Mouse (Mus musculus) intestine, embryonic 15.5 days (tissue): ENCODE results near the gene Nrxn3. TPM values are rescaled to one million over a fixed set of nuclear protein-coding genes. Genes with fewer than 3 reads are reported as not detected.

Experiments
- ATAC-seq: fragments of 200-750 bp; cut with Nextera tagmentation; 2 replicates; pipeline ENCODE4 v1.8.0; 2017; ENCODE audit warnings: moderate TSS enrichment, moderate library complexity
- H3K27ac ChIP-seq: fragments of 300-500 bp; sonication (generic); 2 replicates; pipeline ENCODE4 v1.5.1; 2015; ENCODE audit warnings: mild to moderate bottlenecking, inconsistent platforms
- H3K27me3 ChIP-seq: fragments of 300-500 bp; sonication (generic); replicated peaks from 2 replicates; pipeline ENCODE4 v1.6.1; 2015; ENCODE audit warnings: inconsistent platforms
- H3K36me3 ChIP-seq: fragments of 300-500 bp; sonication (generic); 2 replicates; pipeline ENCODE4 v1.6.1; 2015; ENCODE audit warnings: inconsistent platforms
- H3K4me1 ChIP-seq: fragments of 300-500 bp; sonication (generic); replicated peaks from 2 replicates; pipeline ENCODE4 v1.6.1; 2015; ENCODE audit warnings: inconsistent platforms
- H3K4me2 ChIP-seq: fragments of 300-500 bp; sonication (generic); replicated peaks from 2 replicates; pipeline ENCODE4 v1.6.1; 2015; ENCODE audit warnings: mild to moderate bottlenecking, inconsistent platforms
- H3K4me3 ChIP-seq: fragments of 300-500 bp; sonication (generic); replicated peaks from 2 replicates; pipeline ENCODE4 v1.5.1; 2015; ENCODE audit warnings: inconsistent platforms
- H3K9ac ChIP-seq: fragments of 300-500 bp; sonication (generic); 2 replicates; pipeline ENCODE4 v1.6.1; 2015; ENCODE audit warnings: inconsistent platforms
- H3K9me3 ChIP-seq: fragments of 300-500 bp; sonication (generic); 2 replicates; pipeline ENCODE4 v1.6.1; 2016; ENCODE audit warnings: inconsistent platforms
- WGBS: fragments of 180-500 bp; shearing (Covaris S2); methylation state at CpG from one replicate; pipeline ENCODE4 v1.1.7; 2015; 5-methylcytosine and 5-hydroxymethylcytosine counted together
- polyA plus RNA-seq: library from polyadenylated mRNA; unstranded; fragments of >200 nt; fragmentation: Nextera tagmentation; extraction: Ambion mirVana; gene quantifications from 2 replicates; pipeline ENCODE4 v1.2.1, GENCODE M21; 2015

Gene Nrxn3
- polyA plus RNA-seq, 1 experiment from 2014 or later, result 3.0 TPM

DNA sequence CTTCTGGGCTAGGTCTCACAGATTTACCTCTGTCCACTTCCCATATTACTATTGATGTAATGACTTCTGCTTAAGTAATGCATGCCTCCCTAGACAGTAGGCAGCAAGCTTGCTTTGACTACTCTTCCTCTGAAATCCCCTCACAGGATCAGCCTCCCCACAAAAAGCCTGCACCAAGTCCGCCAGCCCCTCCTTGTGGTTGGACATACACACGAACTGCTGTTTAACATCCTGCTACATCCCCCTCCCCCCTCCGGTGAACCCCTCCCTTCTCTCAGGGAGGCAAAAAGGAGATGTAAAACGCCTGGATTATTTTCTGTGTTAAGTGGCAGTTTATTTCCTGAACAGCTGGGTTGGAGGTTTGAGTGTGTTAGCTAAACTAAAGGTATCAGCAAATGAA is 749.2 kb downstream of the Nrxn3 start:
- no peak overlapping the region for H3K27ac ChIP-seq
- no peak overlapping the region for H3K9ac ChIP-seq
- H3K27me3 ChIP-seq, result no peaks in the 10 kb centered on the region
- no peak overlapping the region for H3K4me3 ChIP-seq
- H3K4me2 ChIP-seq, result no peak overlapping the region
- WGBS, result 39% methylated on average over 4 of the region's 4 CpGs
- no peaks in the 10 kb centered on the region for H3K36me3 ChIP-seq
- no peaks in the 10 kb centered on the region for H3K4me1 ChIP-seq
- H3K9me3 ChIP-seq, result no peaks in the 10 kb centered on the region
- no peak for ATAC-seq

- no peak overlapping the region for H3K27ac ChIP-seq
- no peaks in the 10 kb centered on the region for H3K27me3 ChIP-seq
- H3K4me2 ChIP-seq, result no peak overlapping the region
- H3K4me3 ChIP-seq, result no peak overlapping the region
- no peaks in the 10 kb centered on the region for H3K36me3 ChIP-seq
- H3K4me1 ChIP-seq, result no peaks in the 10 kb centered on the region
- 20% methylated on average over 4 of the region's 4 CpGs for WGBS
- ATAC-seq, result no peak
- H3K9ac ChIP-seq, result no peak overlapping the region
- no peaks in the 10 kb centered on the region for H3K9me3 ChIP-seq
Observed at GRCm38 (mm10) chr12:89479096-89479495, 756.4 kb downstream of the Nrxn3 start.

GRCm38 (mm10) chr12:89482223-89482622 is 759.5 kb downstream of the Nrxn3 start:
- Histone ChIP-seq H3K4me2 (no peak overlapping the region), H3K27me3 (no peaks in the 10 kb centered on the region), H3K4me1 (no peaks in the 10 kb centered on the region), H3K9ac (no peak overlapping the region), H3K36me3 (no peaks in the 10 kb centered on the region), H3K9me3 (no peaks in the 10 kb centered on the region), H3K4me3 (no peak overlapping the region), H3K27ac (no peak overlapping the region)
- no peak for ATAC-seq
- 41% methylated on average over 5 of the region's 5 CpGs for WGBS

DNA sequence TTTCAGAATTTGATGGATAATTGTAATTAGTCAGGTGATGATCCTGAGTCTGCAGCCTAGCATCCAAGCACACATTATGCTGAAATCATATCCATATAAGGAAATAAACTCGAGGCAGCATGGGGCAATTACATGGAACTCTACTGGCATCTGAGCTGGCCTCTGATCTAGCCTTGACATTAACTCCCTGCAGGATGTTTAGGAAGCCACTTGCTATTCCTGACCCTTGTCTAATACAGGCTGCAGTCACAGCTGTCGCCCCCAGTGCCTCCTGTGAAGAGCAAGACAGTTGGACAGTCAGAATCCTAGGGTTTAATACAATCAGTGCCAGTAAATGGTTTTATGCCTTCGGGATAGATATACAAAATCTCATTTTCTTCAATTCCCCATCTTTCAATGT is 781.4 kb downstream of the Nrxn3 start:
- Histone ChIP-seq H3K4me1 (no peaks in the 10 kb centered on the region), H3K27me3 (no peaks in the 10 kb centered on the region), H3K27ac (no peak overlapping the region), H3K36me3 (no peaks in the 10 kb centered on the region), H3K4me2 (no peak overlapping the region), H3K9me3 (no peaks in the 10 kb centered on the region), H3K9ac (no peak overlapping the region), H3K4me3 (no peak overlapping the region)
- WGBS, result 62% methylated on average over 3 of the region's 3 CpGs
- no peak for ATAC-seq

DNA sequence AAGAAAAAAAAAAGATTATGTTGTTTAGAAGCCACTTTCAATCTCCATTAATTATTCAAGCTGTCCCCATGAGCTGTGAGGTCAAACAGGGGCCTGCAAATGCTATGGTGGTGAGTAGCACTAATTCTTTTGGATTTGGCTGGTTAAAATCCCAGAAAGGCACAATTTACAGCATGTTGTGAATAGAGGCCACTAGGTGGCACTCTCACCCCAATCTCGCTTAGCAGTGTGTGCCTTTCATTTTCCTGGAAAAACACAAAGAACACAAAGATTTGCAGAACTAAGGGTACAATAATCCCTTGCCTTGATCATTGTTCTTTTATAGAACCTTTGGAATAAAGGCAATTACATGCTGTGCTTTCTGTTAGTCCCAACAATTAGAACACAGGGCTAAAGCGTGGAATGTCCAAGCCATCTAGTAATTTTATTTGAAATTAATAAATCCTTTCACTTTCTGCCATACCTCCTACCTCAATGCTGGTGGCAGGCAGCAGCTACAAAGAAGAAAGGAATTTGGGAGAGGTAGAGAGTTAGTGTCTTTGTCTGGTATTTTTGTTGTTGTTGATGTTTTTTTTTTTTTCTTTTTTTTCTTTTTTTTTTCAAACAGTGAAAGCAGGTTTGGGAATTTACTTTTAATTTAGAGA is 782.6 kb downstream of the Nrxn3 start:
- no peaks in the 10 kb centered on the region for H3K27me3 ChIP-seq
- no peak overlapping the region for H3K9ac ChIP-seq
- no peak overlapping the region for H3K4me2 ChIP-seq
- no peaks in the 10 kb centered on the region for H3K9me3 ChIP-seq
- no peak overlapping the region for H3K4me3 ChIP-seq
- 44% methylated on average over 2 of the region's 2 CpGs for WGBS
- H3K4me1 ChIP-seq, result no peaks in the 10 kb centered on the region
- no peak for ATAC-seq
- H3K36me3 ChIP-seq, result no peaks in the 10 kb centered on the region
- H3K27ac ChIP-seq, result no peak overlapping the region

DNA sequence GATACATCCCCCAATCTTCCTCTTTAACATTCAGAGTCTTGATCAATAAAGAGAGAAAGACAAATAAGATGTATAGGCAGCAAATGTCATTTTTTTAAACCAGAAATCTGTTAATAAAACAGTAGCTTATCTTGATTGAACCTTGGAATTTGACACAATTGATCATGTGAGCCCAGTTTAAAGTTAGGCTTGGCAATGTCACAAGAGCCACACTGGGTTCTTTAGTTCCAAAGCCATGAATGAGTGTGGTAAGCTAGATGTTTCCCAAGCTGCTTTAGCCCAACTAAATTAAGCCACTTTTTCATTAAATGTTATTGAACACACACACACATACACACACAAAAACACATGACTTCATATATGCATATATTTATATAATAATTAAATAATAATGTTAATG is 786.3 kb downstream of the Nrxn3 start:
- Histone ChIP-seq H3K27ac (no peak overlapping the region), H3K9me3 (no peaks in the 10 kb centered on the region), H3K27me3 (no peaks in the 10 kb centered on the region), H3K4me1 (no peaks in the 10 kb centered on the region), H3K9ac (no peak overlapping the region), H3K4me2 (no peak overlapping the region), H3K4me3 (no peak overlapping the region), H3K36me3 (no peaks in the 10 kb centered on the region)
- ATAC-seq, result no peak

- 46% methylated on average over 7 of the region's 7 CpGs for WGBS
- no peak overlapping the region for H3K9ac ChIP-seq
- no peaks in the 10 kb centered on the region for H3K36me3 ChIP-seq
- no peak overlapping the region for H3K4me2 ChIP-seq
- no peaks in the 10 kb centered on the region for H3K27me3 ChIP-seq
- H3K9me3 ChIP-seq, result no peaks in the 10 kb centered on the region
- no peak overlapping the region for H3K4me3 ChIP-seq
- H3K27ac ChIP-seq, result no peak overlapping the region
- ATAC-seq, result no peak
- no peaks in the 10 kb centered on the region for H3K4me1 ChIP-seq
Observed at GRCm38 (mm10) chr12:89513759-89514158, 791.1 kb downstream of the Nrxn3 start.

DNA sequence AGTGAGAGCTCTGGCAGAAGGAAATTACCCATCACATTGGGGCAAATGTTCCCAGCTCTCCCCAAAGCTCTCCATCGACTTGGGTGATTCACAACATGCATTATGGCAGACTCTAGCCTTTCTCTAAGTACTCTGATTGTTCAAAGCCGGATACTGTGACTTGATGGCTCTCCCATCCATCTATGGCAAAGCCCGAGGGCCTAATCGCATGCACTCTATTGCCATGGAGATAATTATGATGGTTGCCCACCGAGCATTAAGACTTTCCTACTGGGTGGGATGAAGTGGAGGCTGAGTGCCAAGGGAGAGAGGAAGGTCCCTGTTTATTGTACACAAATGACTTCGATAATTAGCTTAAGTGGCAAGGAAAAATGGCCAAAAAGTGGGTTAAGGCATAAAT is 793.4 kb downstream of the Nrxn3 start:
- no peak overlapping the region for H3K9ac ChIP-seq
- no peaks in the 10 kb centered on the region for H3K27me3 ChIP-seq
- no peak overlapping the region for H3K4me3 ChIP-seq
- H3K36me3 ChIP-seq, result no peaks in the 10 kb centered on the region
- no peaks in the 10 kb centered on the region for H3K4me1 ChIP-seq
- 80% methylated on average over 6 of the region's 6 CpGs for WGBS
- no peak for ATAC-seq
- H3K4me2 ChIP-seq, result no peak overlapping the region
- H3K9me3 ChIP-seq, result no peaks in the 10 kb centered on the region
- H3K27ac ChIP-seq, result no peak overlapping the region

DNA sequence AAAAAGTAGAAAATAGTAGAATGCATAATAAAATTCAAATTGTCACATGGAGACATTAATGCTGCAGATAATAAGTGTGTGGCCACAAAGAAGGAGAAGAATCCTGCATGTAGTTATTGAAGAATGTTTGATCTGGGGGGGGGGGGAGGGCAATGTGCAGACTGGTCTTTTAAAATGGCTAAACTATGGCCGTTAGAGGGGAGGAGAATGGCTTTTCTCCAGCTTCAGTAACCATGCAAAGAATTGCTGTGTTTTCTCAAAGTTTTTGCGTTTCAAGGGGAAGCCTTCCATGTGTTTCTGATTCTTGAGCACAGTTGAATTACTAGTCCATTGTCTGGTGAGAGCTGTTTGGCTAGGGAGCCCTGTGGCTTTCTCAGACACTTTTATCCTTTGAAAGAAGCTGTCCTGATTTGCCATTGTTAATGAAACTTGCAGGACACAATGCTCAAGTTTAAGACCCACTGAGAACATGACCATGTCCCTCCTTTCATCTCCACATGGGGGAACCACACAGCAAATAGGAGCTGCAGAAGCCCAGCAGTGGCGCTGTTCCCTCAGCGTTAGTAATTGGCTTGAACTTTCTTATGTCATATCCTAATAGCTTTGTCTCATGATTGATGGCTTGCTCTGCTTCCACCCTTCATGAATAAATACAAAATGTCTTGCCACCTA is 808.1 kb downstream of the Nrxn3 start:
- WGBS, result 21% methylated on average over 4 of the region's 4 CpGs
- no peak for ATAC-seq
- no peak overlapping the region for H3K27ac ChIP-seq
- H3K27me3 ChIP-seq, result no peaks in the 10 kb centered on the region
- H3K36me3 ChIP-seq, result no peaks in the 10 kb centered on the region
- H3K4me1 ChIP-seq, result no peaks in the 10 kb centered on the region
- no peak overlapping the region for H3K4me3 ChIP-seq
- no peaks in the 10 kb centered on the region for H3K9me3 ChIP-seq
- H3K9ac ChIP-seq, result no peak overlapping the region
- H3K4me2 ChIP-seq, result no peak overlapping the region

DNA sequence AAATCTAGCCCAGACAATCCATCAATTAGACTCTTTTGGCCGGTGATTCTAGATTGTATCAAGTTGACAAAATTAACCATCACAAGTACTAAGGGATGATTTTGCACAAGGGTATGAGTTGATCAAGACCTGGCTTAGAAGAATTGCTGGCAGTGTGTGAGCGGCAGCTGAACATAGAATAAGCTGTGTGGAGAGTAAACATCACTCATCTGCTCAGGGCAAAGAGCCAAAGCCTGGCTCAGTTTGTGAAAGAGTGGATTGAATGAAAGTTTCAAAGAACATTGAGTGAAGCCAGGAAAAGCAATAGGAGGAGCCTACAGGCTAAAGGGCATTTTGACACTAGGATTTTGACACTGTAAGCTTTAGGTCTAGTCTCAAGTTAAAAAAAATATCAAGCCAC is 828.6 kb downstream of the Nrxn3 start:
- Histone ChIP-seq H3K9ac (no peak overlapping the region), H3K9me3 (no peaks in the 10 kb centered on the region), H3K4me2 (no peak overlapping the region), H3K27ac (no peak overlapping the region), H3K27me3 (no peaks in the 10 kb centered on the region), H3K4me3 (no peak overlapping the region), H3K36me3 (no peaks in the 10 kb centered on the region), H3K4me1 (no peaks in the 10 kb centered on the region)
- ATAC-seq, result no peak
- WGBS, result 57% methylated on average over 2 of the region's 2 CpGs

- WGBS, result 59% methylated on average over 4 of the region's 4 CpGs
- Histone ChIP-seq H3K36me3 (no peaks in the 10 kb centered on the region), H3K27ac (no peak overlapping the region), H3K4me2 (no peak overlapping the region), H3K4me3 (no peak overlapping the region), H3K4me1 (no peaks in the 10 kb centered on the region), H3K9me3 (no peaks in the 10 kb centered on the region), H3K27me3 (no peaks in the 10 kb centered on the region), H3K9ac (no peak overlapping the region)
- no peak for ATAC-seq
Observed at GRCm38 (mm10) chr12:89553223-89553880, 830.7 kb downstream of the Nrxn3 start.

- Histone ChIP-seq H3K27ac (no peak overlapping the region), H3K27me3 (no peaks in the 10 kb centered on the region), H3K9ac (no peak overlapping the region), H3K4me1 (no peaks in the 10 kb centered on the region), H3K36me3 (no peaks in the 10 kb centered on the region), H3K4me3 (no peak overlapping the region), H3K4me2 (no peak overlapping the region), H3K9me3 (no peaks in the 10 kb centered on the region)
- WGBS, result 76% methylated on average over 2 of the region's 2 CpGs
- ATAC-seq, result no peak
Observed at GRCm38 (mm10) chr12:89554171-89554570, 831.5 kb downstream of the Nrxn3 start.
